Mouse (Mus musculus) embryonic facial prominence, embryonic 11.5 days (tissue): Measurements from ENCODE around the gene Eepd1. TPM values are rescaled to one million over a fixed set of nuclear protein-coding genes. Genes with fewer than 3 reads are reported as not detected.

ENCODE experiments used
- ATAC-seq: fragments of 200-750 bp; cut with Nextera tagmentation; replicated peaks from 2 replicates; pipeline ENCODE4 v1.8.0; 2017; ENCODE audit warnings: low read depth; ENCODE audit not compliant: insufficient number of reproducible peaks, low FRiP score, low TSS enrichment
- DNase-seq: peaks from one replicate; pipeline ENCODE4 v3.0.0-alpha.2; 2015; ENCODE audit warnings: low spot score
- H3K27ac ChIP-seq: fragments of 300-500 bp; sonication (generic); replicated peaks from 2 replicates; pipeline ENCODE4 v1.5.1; 2014; ENCODE audit warnings: mild to moderate bottlenecking, low read depth, low read length, control low read depth
- H3K27me3 ChIP-seq: fragments of 300-500 bp; sonication (generic); 2 replicates; pipeline ENCODE4 v1.6.1; 2014; ENCODE audit warnings: mild to moderate bottlenecking, low read length, moderate library complexity, mixed read lengths; ENCODE audit not compliant: control insufficient read depth, insufficient read depth
- H3K36me3 ChIP-seq: fragments of 300-500 bp; sonication (generic); replicated peaks from 2 replicates; pipeline ENCODE4 v1.6.1; 2014; ENCODE audit warnings: low read depth, mild to moderate bottlenecking, low read length, moderate library complexity, mixed read lengths; ENCODE audit not compliant: control insufficient read depth, insufficient read depth
- H3K4me1 ChIP-seq: fragments of 300-500 bp; sonication (generic); 2 replicates; pipeline ENCODE4 v1.6.1; 2014; ENCODE audit warnings: low read length, mixed read lengths; ENCODE audit not compliant: control insufficient read depth, insufficient read depth
- H3K4me2 ChIP-seq: fragments of 300-500 bp; sonication (generic); 2 replicates; pipeline ENCODE4 v1.6.1; 2014; ENCODE audit warnings: low read depth, mild to moderate bottlenecking, control low read depth, low read length, moderate library complexity
- H3K4me3 ChIP-seq: fragments of 300-500 bp; sonication (generic); 2 replicates; pipeline ENCODE4 v1.5.1; 2014; ENCODE audit warnings: low read depth, low read length, control low read depth
- H3K9ac ChIP-seq: fragments of 300-500 bp; sonication (generic); replicated peaks from 2 replicates; pipeline ENCODE4 v1.6.1; 2014; ENCODE audit warnings: mild to moderate bottlenecking, control low read depth, low read length
- H3K9me3 ChIP-seq: fragments of 300-500 bp; sonication (generic); replicated peaks from 2 replicates; pipeline ENCODE4 v1.6.1; 2016; ENCODE audit warnings: mild to moderate bottlenecking, low read length, inconsistent platforms, mixed read lengths; ENCODE audit not compliant: control insufficient read depth
- WGBS: fragments of 180-500 bp; shearing (Covaris S2); extraction: QIAGEN DNeasy Blood & Tissue Kit; methylation state at CpG from one replicate; pipeline ENCODE4 v1.1.7; 2014; 5-methylcytosine and 5-hydroxymethylcytosine counted together
- polyA plus RNA-seq: library from polyadenylated mRNA; unstranded; fragments of >200 nt; fragmentation: Nextera tagmentation; extraction: Ambion mirVana; gene quantifications from 2 replicates; pipeline ENCODE4 v1.2.1, GENCODE M21; 2014

Eepd1 gene
- polyA plus RNA-seq, 1 experiment from 2014 or later, result 16.1 TPM

GRCm38 (mm10) chr9:25570436-25570835 is 89.1 kb downstream of the Eepd1 start:
- Histone ChIP-seq H3K27me3 (no peaks in the 10 kb centered on the region), H3K9me3 (no peaks in the 10 kb centered on the region), H3K9ac (no peak overlapping the region), H3K4me2 (no peak overlapping the region), H3K4me3 (no peak overlapping the region), H3K27ac (no peak overlapping the region), H3K4me1 (peaks cover 3% of the 10 kb centered on the region; the same call in 1 of the 2 replicates), H3K36me3 (no peaks in the 10 kb centered on the region)
- no peak for DNase-seq
- WGBS, result 80% methylated on average over 9 of the region's 9 CpGs
- ATAC-seq, result no peak

GRCm38 (mm10) chr9:25571381-25571780 is 90.0 kb downstream of the Eepd1 start:
- no peak overlapping the region for H3K4me3 ChIP-seq
- peaks cover 3% of the 10 kb centered on the region; the same call in 1 of the 2 replicates for H3K4me1 ChIP-seq
- no peaks in the 10 kb centered on the region for H3K9me3 ChIP-seq
- ATAC-seq (no peak), DNase-seq (no peak)
- 52% methylated on average over 2 of the region's 2 CpGs for WGBS
- H3K27ac ChIP-seq, result no peak overlapping the region; the same call in 1 of the 2 replicates
- no peak overlapping the region; the same call in 1 of the 2 replicates for H3K9ac ChIP-seq
- H3K27me3 ChIP-seq, result no peaks in the 10 kb centered on the region
- H3K36me3 ChIP-seq, result no peaks in the 10 kb centered on the region
- H3K4me2 ChIP-seq, result no peak overlapping the region

- no peaks in the 10 kb centered on the region for H3K9me3 ChIP-seq
- peaks cover 3% of the 10 kb centered on the region; the same call in 1 of the 2 replicates for H3K4me1 ChIP-seq
- H3K27ac ChIP-seq, result peak overlapping the region; percentile 30; the same call in 1 of the 2 replicates
- ATAC-seq, result peak; percentile 58; the same call in 1 of the 2 replicates
- no peaks in the 10 kb centered on the region for H3K36me3 ChIP-seq
- H3K9ac ChIP-seq, result no peak overlapping the region
- H3K27me3 ChIP-seq, result no peaks in the 10 kb centered on the region
- no peak overlapping the region for H3K4me2 ChIP-seq
- DNase-seq, result peak; percentile 89
- no peak overlapping the region for H3K4me3 ChIP-seq
- WGBS, result 19% methylated on average over 7 of the region's 7 CpGs
These were observed 92.4 kb downstream of the Eepd1 start for GRCm38 (mm10) chr9:25573753-25574152.

GRCm38 (mm10) chr9:25574186-25574585 is 92.8 kb downstream of the Eepd1 start:
- Histone ChIP-seq H3K4me1 (peaks cover 3% of the 10 kb centered on the region; the same call in 1 of the 2 replicates), H3K27me3 (no peaks in the 10 kb centered on the region), H3K36me3 (no peaks in the 10 kb centered on the region), H3K9me3 (no peaks in the 10 kb centered on the region), H3K4me3 (no peak overlapping the region), H3K4me2 (no peak overlapping the region), H3K9ac (no peak overlapping the region), H3K27ac (peak overlapping the region; percentile 30; the same call in 1 of the 2 replicates)
- ATAC-seq (no peak), DNase-seq (no peak)
- WGBS, result 31% methylated on average over 4 of the region's 4 CpGs

GRCm38 (mm10) chr9:25578674-25579596 is 97.6 kb downstream of the Eepd1 start:
- Histone ChIP-seq H3K4me3 (no peak overlapping the region), H3K4me2 (no peak overlapping the region), H3K4me1 (no peaks in the 10 kb centered on the region), H3K27me3 (no peaks in the 10 kb centered on the region), H3K27ac (no peak overlapping the region), H3K9me3 (no peaks in the 10 kb centered on the region), H3K9ac (no peak overlapping the region), H3K36me3 (no peaks in the 10 kb centered on the region)
- no peak for DNase-seq
- ATAC-seq, result no peak
- WGBS, result 88% methylated on average over 7 of the region's 7 CpGs

- no peaks in the 10 kb centered on the region for H3K27me3 ChIP-seq
- no peaks in the 10 kb centered on the region for H3K4me1 ChIP-seq
- ATAC-seq (no peak), DNase-seq (no peak)
- no peak overlapping the region for H3K9ac ChIP-seq
- H3K36me3 ChIP-seq, result no peaks in the 10 kb centered on the region
- H3K4me3 ChIP-seq, result no peak overlapping the region
- no peak overlapping the region for H3K27ac ChIP-seq
- 85% methylated on average over 2 of the region's 2 CpGs for WGBS
- no peaks in the 10 kb centered on the region for H3K9me3 ChIP-seq
- H3K4me2 ChIP-seq, result no peak overlapping the region
These were observed 102.3 kb downstream of the Eepd1 start for GRCm38 (mm10) chr9:25583621-25584020.

GRCm38 (mm10) chr9:25585614-25586013 is 104.3 kb downstream of the Eepd1 start:
- Histone ChIP-seq H3K27ac (no peak overlapping the region), H3K27me3 (no peaks in the 10 kb centered on the region), H3K9ac (no peak overlapping the region), H3K9me3 (no peaks in the 10 kb centered on the region), H3K4me3 (no peak overlapping the region), H3K4me1 (no peaks in the 10 kb centered on the region), H3K36me3 (no peaks in the 10 kb centered on the region), H3K4me2 (no peak overlapping the region)
- 37% methylated on average over 1 of the region's 1 CpGs for WGBS
- DNase-seq (no peak), ATAC-seq (no peak)

GRCm38 (mm10) chr9:25588581-25588980 is 107.2 kb downstream of the Eepd1 start:
- Histone ChIP-seq H3K27ac (no peak overlapping the region), H3K9ac (no peak overlapping the region), H3K4me1 (0 out of 2 replicates have a peak, but pooled peaks cover 2% of the 10 kb centered on the region), H3K27me3 (no peaks in the 10 kb centered on the region), H3K36me3 (no peaks in the 10 kb centered on the region), H3K4me3 (no peak overlapping the region), H3K4me2 (no peak overlapping the region), H3K9me3 (no peaks in the 10 kb centered on the region)
- no peak for ATAC-seq
- 90% methylated on average over 2 of the region's 2 CpGs for WGBS
- DNase-seq, result no peak
